Mouse (Mus musculus) spleen, adult 2 months (tissue): ENCODE measurements at regions not wholly inside any gene's neighbourhood (a gene's known extent, or its start where the extent isn't known, plus 50 kb on each side); places are given as distances from the start of the nearest gene placed in this dataset.

ENCODE experiments used
- CTCF ChIP-seq: fragments of 200-500 bp; IDR thresholded peaks from 2 replicates; pipeline ENCODE4 v1.5.1; 2011; ENCODE audit warnings: mild to moderate bottlenecking, inconsistent platforms; ENCODE audit not compliant: insufficient read depth, insufficient read length, insufficient replicate concordance; ENCODE audit errors: extremely low read depth
- POLR2A ChIP-seq: fragments of 200-500 bp; IDR thresholded peaks from 2 replicates; pipeline ENCODE4 v1.6.1; 2011; ENCODE audit warnings: low read depth, low read length, inconsistent platforms

DNA sequence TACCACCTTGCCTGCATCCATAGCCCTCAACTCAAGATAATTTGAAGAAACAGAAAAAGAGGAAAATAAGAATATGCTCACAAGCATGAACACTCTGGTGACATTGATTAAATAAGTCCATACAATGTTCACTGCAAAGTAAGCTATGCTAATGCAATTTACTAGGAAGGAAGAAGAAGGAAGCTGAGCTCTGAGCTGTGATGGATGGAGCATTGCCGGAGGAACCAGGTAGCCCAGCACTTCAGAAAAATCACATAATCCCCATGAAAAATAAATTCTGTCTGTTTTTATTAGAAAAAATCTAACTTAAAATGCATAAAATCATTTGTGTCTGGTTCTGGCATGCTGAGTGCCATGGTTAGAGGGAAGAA lies 105.4 kb upstream of the Adgrl4 start:
- no peak for TF ChIP-seq POLR2A
- TF ChIP-seq CTCF = no peak
